Comparison of ENCODE assay signal across 10 mouse cellular contexts in the genomic region with DNA sequence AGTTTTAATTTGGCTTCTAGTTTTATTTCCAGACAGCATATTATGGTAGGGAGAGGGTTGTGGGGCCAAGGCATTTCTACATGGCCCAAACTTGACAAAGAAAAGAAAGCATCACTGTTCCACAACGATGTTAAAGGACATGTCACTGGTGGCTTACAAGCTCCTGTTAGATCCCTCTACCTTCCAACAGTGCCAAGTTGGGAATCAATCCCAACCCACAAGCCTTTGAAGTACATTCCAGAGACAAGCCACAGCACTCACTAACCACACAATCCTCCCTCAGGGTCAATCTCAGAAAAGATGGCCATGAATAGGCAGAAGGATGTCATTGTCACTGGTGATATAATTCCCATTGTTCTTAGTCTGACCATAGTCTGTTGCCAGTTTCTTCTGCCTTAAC.
"Had no signal": no experiment of that assay in that cellular context is flagged by ENCODE, and none has a peak within 500 bp of the region (broad histone marks: within the 10 kb centered on the region; RNA-seq: fewer than 3 reads in every experiment).

No protein-coding gene starts in this region.

- ATAC-seq: lung, postnatal 0 days; midbrain, embryonic 13.5 days; midbrain, embryonic 15.5 days had no signal

- DNase-seq: lung, adult 2 months; lung, postnatal 14 days; lung, postnatal 36 days; right cerebral cortex, postnatal 14 days; thymus, adult 2 months; thymus, postnatal 25 days; thymus, postnatal 4 days had no signal
